Mouse (Mus musculus) C2C12 (cell line): ENCODE measurements around the gene Psmd7.

Experiments used
- CEBPB ChIP-seq: IDR thresholded peaks from one replicate; pipeline ENCODE4 v1.6.1; 2011; ENCODE audit warnings: low read depth, mild to moderate bottlenecking, control low read depth, moderate library complexity
- CTCF ChIP-seq: IDR thresholded peaks from one replicate; pipeline ENCODE4 v1.5.1; 2011; ENCODE audit not compliant: control insufficient read depth, insufficient read depth, insufficient read length
- MYOD1 ChIP-seq: IDR thresholded peaks from one replicate; pipeline ENCODE4 v1.6.1; 2011; ENCODE audit warnings: low read depth; ENCODE audit not compliant: control insufficient read depth, insufficient read length

GRCm38 (mm10) chr8:107627881-107628280 lies 39.6 kb upstream of the Psmd7 start:
- TF ChIP-seq MYOD1, result no peak
- TF ChIP-seq CTCF, result no peak
- no peak for TF ChIP-seq CEBPB
